Mouse (Mus musculus) testis, adult 2 months (tissue): ENCODE results near the gene Arhgap22.

Experiments used
- CTCF ChIP-seq: fragments of 200-500 bp; IDR thresholded peaks from 2 replicates; pipeline ENCODE4 v1.5.1; 2012; ENCODE audit warnings: low read depth, mild to moderate bottlenecking, inconsistent platforms, low read length, moderate library complexity; ENCODE audit not compliant: control insufficient read depth, insufficient read depth, insufficient replicate concordance
- POLR2A ChIP-seq: fragments of 200-500 bp; IDR thresholded peaks from 2 replicates; pipeline ENCODE4 v1.6.1; 2012; ENCODE audit warnings: low read depth, mild to moderate bottlenecking, inconsistent platforms, low read length, moderate library complexity; ENCODE audit not compliant: control insufficient read depth

- TF ChIP-seq CTCF (no peak), POLR2A (no peak)
These were observed 1.3 kb downstream of the Arhgap22 start for GRCm38 (mm10) chr14:33215163-33215562.
